Mouse (Mus musculus): ENCODE results near the gene Plch2.

Plch2 gene

GRCm38 (mm10) chr4:154933306-154933907 lies 123.2 kb downstream of the Plch2 start:
- DNase-seq (ENCODE audit: low spot score in 2 of 2), result no peak

All from urinary bladder, adult 18-20 months (tissue).